ENCODE assay signal across 30 mouse cellular contexts in the genomic region with DNA sequence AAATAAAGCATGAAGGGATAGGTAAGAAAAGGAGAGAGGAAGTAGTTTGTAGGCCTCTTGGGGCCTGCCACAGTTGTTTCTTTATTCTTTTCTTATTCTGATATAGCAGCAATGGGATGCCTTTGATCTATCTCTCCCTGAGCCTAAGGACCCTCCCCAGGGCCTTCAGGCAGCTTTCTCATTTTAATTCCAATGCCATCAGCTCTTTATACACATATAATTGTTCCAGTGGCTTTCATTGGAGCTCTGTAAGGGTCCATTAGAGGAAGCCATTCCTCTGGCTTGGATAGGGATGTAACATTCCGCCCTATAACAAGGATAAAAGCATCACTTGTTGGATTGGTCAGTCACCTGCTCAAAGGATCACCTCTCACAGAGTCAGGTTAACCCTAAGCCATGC.
DNase-seq lines count a peak whose midpoint lies in the region; ATAC-seq and TF ChIP-seq lines count a peak whose summit lies in the region.
"Had no signal": no experiment of that assay in that cellular context is flagged by ENCODE, and none has a peak within 500 bp of the region (broad histone marks: within the 10 kb centered on the region; RNA-seq: fewer than 3 reads in every experiment).

No protein-coding gene starts in this region.

- no peak for TF ChIP-seq POLR2A in brain, embryonic 14.5 days (IDR thresholded peaks at IDR 0.05; ENCODE audit: borderline replicate concordance, extremely low read depth, insufficient read depth, insufficient read length, poor library complexity, severe bottlenecking)

- DNase-seq in ES-CJ7 (ENCODE audit: low read depth, low spot score) = peak; percentile 66
- peak; percentile 21 for DNase-seq in R1 (ENCODE audit: low read depth, low spot score)
- peak; percentile 27 for DNase-seq in brain, embryonic 14.5 days (ENCODE audit: low read depth)
- DNase-seq in kidney, adult 11 months = no peak
- DNase-seq: adrenal gland, adult 8-10 months; adrenal gland, postnatal 25 days; B cell, adult 2 months; cerebellum, adult 18-20 months; cerebellum, adult 9-10 months; cerebellum, postnatal 14 days; gastrocnemius, postnatal 10 days; gastrocnemius, postnatal 36 days; heart, adult 2 months; heart, postnatal 14 days; heart, postnatal 4 days had no signal

- peaks cover 3% of the 10 kb centered on the region; the same call in 1 of the 2 replicates for H3K4me1 ChIP-seq in midbrain, embryonic 12.5 days
- H3K4me1 ChIP-seq in midbrain, embryonic 15.5 days = no peaks in the 10 kb centered on the region
- no peaks in the 10 kb centered on the region for H3K4me1 ChIP-seq in neural tube, embryonic 15.5 days
- H3K4me1 ChIP-seq: embryonic facial prominence, embryonic 10.5 days; embryonic facial prominence, embryonic 13.5 days; forebrain, embryonic 12.5 days; forebrain, embryonic 15.5 days; heart, embryonic 10.5 days; heart, embryonic 13.5 days had no signal

- no peak overlapping the region for H3K9ac ChIP-seq in midbrain, embryonic 12.5 days (replicated peaks)
- no peak overlapping the region for H3K9ac ChIP-seq in midbrain, embryonic 15.5 days
- no peak overlapping the region for H3K9ac ChIP-seq in neural tube, embryonic 15.5 days (replicated peaks)
- H3K9ac ChIP-seq: embryonic facial prominence, embryonic 13.5 days; forebrain, embryonic 12.5 days; forebrain, embryonic 15.5 days; heart, embryonic 13.5 days; hindbrain, embryonic 14.5 days had no signal

- H3K4me3 ChIP-seq in midbrain, embryonic 12.5 days = no peak overlapping the region
- no peak overlapping the region for H3K4me3 ChIP-seq in midbrain, embryonic 15.5 days
- no peak overlapping the region for H3K4me3 ChIP-seq in neural tube, embryonic 15.5 days (replicated peaks)
- H3K4me3 ChIP-seq: embryonic facial prominence, embryonic 10.5 days; embryonic facial prominence, embryonic 13.5 days; erythroblast, embryonic 14.5 days; forebrain, embryonic 12.5 days; forebrain, embryonic 15.5 days; heart, adult 2 months; heart, embryonic 10.5 days; heart, embryonic 13.5 days had no signal

- no peaks in the 10 kb centered on the region for H3K36me3 ChIP-seq in midbrain, embryonic 12.5 days
- H3K36me3 ChIP-seq in midbrain, embryonic 15.5 days (replicated peaks) = no peaks in the 10 kb centered on the region
- H3K36me3 ChIP-seq in neural tube, embryonic 15.5 days = no peaks in the 10 kb centered on the region
- H3K36me3 ChIP-seq: embryonic facial prominence, embryonic 10.5 days; embryonic facial prominence, embryonic 13.5 days; forebrain, embryonic 12.5 days; forebrain, embryonic 15.5 days; heart, embryonic 10.5 days; heart, embryonic 13.5 days had no signal

- no peaks in the 10 kb centered on the region for H3K9me3 ChIP-seq in midbrain, embryonic 12.5 days
- H3K9me3 ChIP-seq in midbrain, embryonic 15.5 days = no peaks in the 10 kb centered on the region
- H3K9me3 ChIP-seq in neural tube, embryonic 15.5 days (replicated peaks) = no peaks in the 10 kb centered on the region
- H3K9me3 ChIP-seq: embryonic facial prominence, embryonic 10.5 days; embryonic facial prominence, embryonic 13.5 days; forebrain, embryonic 12.5 days; forebrain, embryonic 15.5 days; heart, embryonic 10.5 days; heart, embryonic 13.5 days had no signal

- TF ChIP-seq CTCF in brain, embryonic 14.5 days (IDR thresholded peaks at IDR 0.05; ENCODE audit: borderline replicate concordance, extremely low read depth, insufficient read depth, insufficient read length) = no peak

- H3K27me3 ChIP-seq in midbrain, embryonic 12.5 days = no peaks in the 10 kb centered on the region
- no peaks in the 10 kb centered on the region for H3K27me3 ChIP-seq in midbrain, embryonic 15.5 days (replicated peaks)
- H3K27me3 ChIP-seq in neural tube, embryonic 15.5 days (replicated peaks) = no peaks in the 10 kb centered on the region
- H3K27me3 ChIP-seq: CH12.LX; embryonic facial prominence, embryonic 13.5 days; forebrain, embryonic 12.5 days; forebrain, embryonic 15.5 days; heart, embryonic 13.5 days had no signal

- H3K27ac ChIP-seq in midbrain, embryonic 12.5 days (replicated peaks) = no peak overlapping the region
- H3K27ac ChIP-seq in midbrain, embryonic 15.5 days = no peak overlapping the region
- H3K27ac ChIP-seq in neural tube, embryonic 15.5 days (replicated peaks) = no peak overlapping the region
- H3K27ac ChIP-seq: embryonic facial prominence, embryonic 10.5 days; embryonic facial prominence, embryonic 13.5 days; forebrain, embryonic 12.5 days; forebrain, embryonic 15.5 days; heart, adult 2 months; heart, embryonic 10.5 days; heart, embryonic 13.5 days; hindbrain, embryonic 14.5 days; hindbrain, postnatal 0 days had no signal

- 35% methylated on average over 1 of the region's 1 CpGs for WGBS in midbrain, embryonic 12.5 days
- 42% methylated on average over 1 of the region's 1 CpGs for WGBS in midbrain, embryonic 15.5 days
- 65% methylated on average over 1 of the region's 1 CpGs for WGBS in neural tube, embryonic 15.5 days

- H3K4me2 ChIP-seq in midbrain, embryonic 12.5 days (replicated peaks) = no peak overlapping the region
- H3K4me2 ChIP-seq in midbrain, embryonic 15.5 days = no peak overlapping the region
- no peak overlapping the region for H3K4me2 ChIP-seq in neural tube, embryonic 15.5 days
- H3K4me2 ChIP-seq: embryonic facial prominence, embryonic 13.5 days; forebrain, embryonic 12.5 days; forebrain, embryonic 15.5 days; heart, embryonic 13.5 days; hindbrain, embryonic 14.5 days had no signal

- ATAC-seq in midbrain, embryonic 12.5 days (ENCODE audit: low FRiP score, low read depth) = peak; percentile 44
- ATAC-seq in midbrain, embryonic 15.5 days (replicated peaks) = no peak
- no peak for ATAC-seq in neural tube, embryonic 15.5 days (ENCODE audit: low FRiP score)
- ATAC-seq: activated CD4-positive, CD25-positive, alpha-beta regulatory T cell, adult 4 months; forebrain, embryonic 15.5 days; hindbrain, postnatal 0 days; inflammation-experienced regulatory T-cells, adult 6 months had no signal
